Mouse (Mus musculus): ENCODE data around the gene Heyl. TPM values are rescaled to one million over a fixed set of nuclear protein-coding genes. Genes with fewer than 3 reads are reported as not detected.

The Heyl gene
- total and polyA plus RNA-seq, 3 experiments = not detected

- H3K4me3 ChIP-seq (ENCODE audit: control insufficient read depth in 1 of 2, insufficient read depth in 1 of 2, low read depth in 2 of 2, low read length in 2 of 2) = no peak overlapping the region
- H3K36me3 ChIP-seq (ENCODE audit: control insufficient read depth in 1 of 2, insufficient read depth in 2 of 2, low read length in 2 of 2) = peaks cover 0 to 25% of the 10 kb centered on the region in 2 experiments; a peak in 2 of 4 replicates
- H3K27ac ChIP-seq (ENCODE audit: control insufficient read depth, low read depth, low read length) = no peak overlapping the region
- H3K9me3 ChIP-seq (replicated peaks; ENCODE audit: insufficient read depth, low read length) = no peaks in the 10 kb centered on the region
- no peaks in the 10 kb centered on the region for H3K4me1 ChIP-seq (ENCODE audit: control insufficient read depth in 1 of 2, insufficient read depth in 2 of 2, low read length in 2 of 2)
- no peak for DNase-seq (ENCODE audit: low read depth, low spot score)
- H3K79me2 ChIP-seq (ENCODE audit: control insufficient read depth, insufficient read depth, low read length, poor library complexity) = no peaks in the 10 kb centered on the region
- TF ChIP-seq MXI1 (IDR thresholded peaks at IDR 0.05; ENCODE audit: low read depth, low read length) (no peak), NRF1 (IDR thresholded peaks at IDR 0.05; ENCODE audit: insufficient read depth, low read depth, low read length, poor library complexity, severe bottlenecking) (no peak), GATA1 (IDR thresholded peaks at IDR 0.05; ENCODE audit: low read depth, low read length) (no peak), ZNF384 (IDR thresholded peaks at IDR 0.05; ENCODE audit: low read depth, low read length) (no peak), TAL1 (IDR thresholded peaks at IDR 0.05; ENCODE audit: low read length) (no peak)
- H3K27me3 ChIP-seq (ENCODE audit: control insufficient read depth in 1 of 2, insufficient read depth in 2 of 2, low read length in 2 of 2) = no peaks in the 10 kb centered on the region
- H3K9ac ChIP-seq (ENCODE audit: control insufficient read depth, low read depth, low read length, poor library complexity, severe bottlenecking) = no peak overlapping the region
These were observed 65.8 kb downstream of the Heyl start for GRCm38 (mm10) chr4:123298980-123299670.

Other genes starting within 250 kb of the Heyl start
- not detected in 2 replicates for gene Mycl, start 237.9 kb upstream of the Heyl start, total RNA-seq (2012; rRNA removed)
- gene Mycl, start 237.9 kb upstream of the Heyl start, polyA plus RNA-seq (2012; ENCODE audit: insufficient read depth in 1 of 2, insufficient read length in 2 of 2, low read depth in 1 of 2, low replicate concordance in 2 of 2, missing spikeins in 1 of 2) = not detected
- gene Trit1, start 217.0 kb upstream of the Heyl start, total RNA-seq (2012; rRNA removed) = 14.9 and 19.6 TPM in 2 replicates
- gene Trit1, start 217.0 kb upstream of the Heyl start, polyA plus RNA-seq (2012; ENCODE audit: insufficient read depth in 1 of 2, insufficient read length in 2 of 2, low read depth in 1 of 2, low replicate concordance in 2 of 2, missing spikeins in 1 of 2) = 10 to 100 TPM in 1 of 2 experiments, not detected in 1; 17.9 TPM
- 0.08 TPM in 1 of 2 replicates, not detected in the other for gene Bmp8b, start 128.4 kb upstream of the Heyl start, total RNA-seq (2012; rRNA removed)
- gene Bmp8b, start 128.4 kb upstream of the Heyl start, polyA plus RNA-seq (2012; ENCODE audit: insufficient read depth in 1 of 2, insufficient read length in 2 of 2, low read depth in 1 of 2, low replicate concordance in 2 of 2, missing spikeins in 1 of 2) = under 1 TPM in 1 of 2 experiments, not detected in 1; 0.06 TPM
- gene Oxct2b, start 117.3 kb upstream of the Heyl start, total RNA-seq (2012; rRNA removed) = not detected in 2 replicates
- not detected for gene Oxct2b, start 117.3 kb upstream of the Heyl start, polyA plus RNA-seq (2012; ENCODE audit: insufficient read depth in 1 of 2, insufficient read length in 2 of 2, low read depth in 1 of 2, low replicate concordance in 2 of 2, missing spikeins in 1 of 2)
- gene Ppie, start 93.6 kb upstream of the Heyl start, total RNA-seq (2012; rRNA removed) = 100 and 108 TPM in 2 replicates
- gene Ppie, start 93.6 kb upstream of the Heyl start, polyA plus RNA-seq (2012; ENCODE audit: insufficient read depth in 1 of 2, insufficient read length in 2 of 2, low read depth in 1 of 2, low replicate concordance in 2 of 2, missing spikeins in 1 of 2) = 10 to 100 TPM in 1 of 2 experiments, not detected in 1; 97.9 TPM
- gene Hpcal4, start 50.3 kb upstream of the Heyl start, total RNA-seq (2012; rRNA removed) = not detected in 2 replicates
- gene Hpcal4, start 50.3 kb upstream of the Heyl start, polyA plus RNA-seq (2012; ENCODE audit: insufficient read depth in 1 of 2, insufficient read length in 2 of 2, low read depth in 1 of 2, low replicate concordance in 2 of 2, missing spikeins in 1 of 2) = not detected
- not detected in 2 replicates for gene Nt5c1a, start 32.1 kb upstream of the Heyl start, total RNA-seq (2012; rRNA removed)
- not detected for gene Nt5c1a, start 32.1 kb upstream of the Heyl start, polyA plus RNA-seq (2012; ENCODE audit: insufficient read depth in 1 of 2, insufficient read length in 2 of 2, low read depth in 1 of 2, low replicate concordance in 2 of 2, missing spikeins in 1 of 2)
- gene Pabpc4, start 28.8 kb downstream of the Heyl start, total RNA-seq (2012; rRNA removed) = 330 and 394 TPM in 2 replicates
- gene Pabpc4, start 28.8 kb downstream of the Heyl start, polyA plus RNA-seq (2012; ENCODE audit: insufficient read depth in 1 of 2, insufficient read length in 2 of 2, low read depth in 1 of 2, low replicate concordance in 2 of 2, missing spikeins in 1 of 2) = 100 to 1,000 TPM in 1 of 2 experiments, not detected in 1; 684 TPM
- not detected in 2 replicates for gene Oxct2a, start 90.1 kb downstream of the Heyl start, total RNA-seq (2012; rRNA removed)
- gene Oxct2a, start 90.1 kb downstream of the Heyl start, polyA plus RNA-seq (2012; ENCODE audit: insufficient read depth in 1 of 2, insufficient read length in 2 of 2, low read depth in 1 of 2, low replicate concordance in 2 of 2, missing spikeins in 1 of 2) = under 1 TPM in 1 of 2 experiments, not detected in 1; 0.04 TPM
- gene Bmp8a, start 109.7 kb downstream of the Heyl start, total RNA-seq (2012; rRNA removed) = 0.19 and 0.23 TPM in 2 replicates
- under 1 TPM in 1 of 2 experiments, not detected in 1; 0.43 TPM for gene Bmp8a, start 109.7 kb downstream of the Heyl start, polyA plus RNA-seq (2012; ENCODE audit: insufficient read depth in 1 of 2, insufficient read length in 2 of 2, low read depth in 1 of 2, low replicate concordance in 2 of 2, missing spikeins in 1 of 2)

All from MEL (cell line).